Mouse (Mus musculus) MEL (cell line): Measurements from ENCODE around the gene Ppp1r3g. TPM values are rescaled to one million over a fixed set of nuclear protein-coding genes. Genes with fewer than 3 reads are reported as not detected.
A peak's percentile ranks its signal among the peaks of the same experiment; 100 is the strongest.

Source experiments
- DNase-seq: peaks from one replicate; pipeline ENCODE4 v3.0.0; 2011; ENCODE audit warnings: low read depth, low spot score
- H3K27ac ChIP-seq: 2 replicates; pipeline ENCODE4 v1.5.1; 2012; ENCODE audit warnings: low read depth, mild to moderate bottlenecking, control low read depth, low read length, moderate library complexity; ENCODE audit not compliant: control insufficient read depth
- H3K27me3 ChIP-seq, 2 experiments: fragments of 150-350 bp in 1 of 2; sonication (generic) in 1 of 2; 2 replicates each; pipeline ENCODE4 v1.6.1; 2012; ENCODE audit warnings: low read length in 2 of 2, mild to moderate bottlenecking in 2 of 2, improper control_type of control experiment in 1 of 2, moderate library complexity in 1 of 2; ENCODE audit not compliant: insufficient read depth in 2 of 2, control insufficient read depth in 1 of 2
- H3K36me3 ChIP-seq, 2 experiments: 2 replicates each; pipeline ENCODE4 v1.6.1; 2012 to 2014; ENCODE audit warnings: low read length in 2 of 2, improper control_type of control experiment in 1 of 2, inconsistent platforms in 1 of 2, mild to moderate bottlenecking in 1 of 2; ENCODE audit not compliant: insufficient read depth in 2 of 2, control insufficient read depth in 1 of 2
- H3K4me1 ChIP-seq, 2 experiments: fragments of 150-350 bp in 1 of 2; sonication (generic) in 1 of 2; 2 replicates each; pipeline ENCODE4 v1.6.1; 2012; ENCODE audit warnings: low read length in 2 of 2, improper control_type of control experiment in 1 of 2, mild to moderate bottlenecking in 1 of 2; ENCODE audit not compliant: insufficient read depth in 2 of 2, control insufficient read depth in 1 of 2
- H3K4me3 ChIP-seq, 2 experiments: fragments of 150-350 bp in 1 of 2; sonication (generic) in 1 of 2; 2 replicates each; pipeline ENCODE4 v1.5.1; 2012; ENCODE audit warnings: low read depth in 2 of 2, low read length in 2 of 2, mild to moderate bottlenecking in 2 of 2, moderate library complexity in 2 of 2, control low read depth in 1 of 2, improper control_type of control experiment in 1 of 2; ENCODE audit not compliant: control insufficient read depth in 1 of 2, insufficient read depth in 1 of 2
- H3K79me2 ChIP-seq: 2 replicates; pipeline ENCODE4 v1.6.1; 2012; ENCODE audit warnings: mild to moderate bottlenecking, low read length, moderate library complexity; ENCODE audit not compliant: control insufficient read depth, poor library complexity, insufficient read depth
- H3K9ac ChIP-seq: 2 replicates; pipeline ENCODE4 v1.6.1; 2012; ENCODE audit warnings: low read depth, mild to moderate bottlenecking, control low read depth, low read length, moderate library complexity; ENCODE audit not compliant: control insufficient read depth, poor library complexity, severe bottlenecking
- H3K9me3 ChIP-seq: fragments of 150-350 bp; sonication (generic); replicated peaks from 2 replicates; pipeline ENCODE4 v1.6.1; 2012; ENCODE audit warnings: mild to moderate bottlenecking, low read length, improper control_type of control experiment, moderate library complexity; ENCODE audit not compliant: insufficient read depth
- E2F4 ChIP-seq: IDR thresholded peaks from 2 replicates; pipeline ENCODE4 v1.6.1; 2011; ENCODE audit warnings: low read depth, low read length, improper control_type of control experiment, borderline replicate concordance
- GATA1 ChIP-seq: IDR thresholded peaks from 2 replicates; pipeline ENCODE4 v1.6.1; 2011; ENCODE audit warnings: low read depth, low read length, improper control_type of control experiment
- NRF1 ChIP-seq: IDR thresholded peaks from 2 replicates; pipeline ENCODE4 v1.6.1; 2014; ENCODE audit warnings: low read depth, mild to moderate bottlenecking, inconsistent platforms, low read length, improper control_type of control experiment, moderate library complexity; ENCODE audit not compliant: poor library complexity, insufficient read depth, severe bottlenecking
- POLR2A ChIP-seq, 2 experiments: IDR thresholded peaks; 2 replicates each; pipeline ENCODE4 v1.6.1; 2011 to 2012; ENCODE audit warnings: low read length in 2 of 2, mild to moderate bottlenecking in 2 of 2, control low read depth in 1 of 2, improper control_type of control experiment in 1 of 2, low read depth in 1 of 2, moderate library complexity in 1 of 2; ENCODE audit not compliant: control insufficient read depth in 1 of 2, insufficient read depth in 1 of 2, poor library complexity in 1 of 2
- POLR2AphosphoS5 ChIP-seq: IDR thresholded peaks from 2 replicates; pipeline ENCODE4 v1.6.1; 2012; ENCODE audit warnings: low read depth, borderline replicate concordance, mild to moderate bottlenecking, inconsistent platforms, low read length, moderate library complexity, mixed read lengths
- RCOR1 ChIP-seq: IDR thresholded peaks from 2 replicates; pipeline ENCODE4 v1.6.1; 2012; ENCODE audit warnings: low read depth, mild to moderate bottlenecking, inconsistent platforms, low read length, improper control_type of control experiment
- ZNF384 ChIP-seq: IDR thresholded peaks from 2 replicates; pipeline ENCODE4 v1.6.1; 2012; ENCODE audit warnings: low read depth, mild to moderate bottlenecking, inconsistent platforms, low read length, improper control_type of control experiment
- polyA plus RNA-seq, 2 experiments: library from polyadenylated mRNA; stranded (reverse) in 1 of 2; unstranded in 1 of 2; fragments of >175 nt in 1 of 2; fragments of >200 nt in 1 of 2; gene quantifications; 2 replicates each; pipeline versions ENCODE4 v1.2.1 to v1.2.4; 2012; ENCODE audit warnings: low replicate concordance in 2 of 2, low read depth in 1 of 2; ENCODE audit not compliant: insufficient read length in 2 of 2, insufficient read depth in 1 of 2, missing spikeins in 1 of 2
- total RNA-seq: library from RNA; depleted of rRNA; stranded (reverse); fragments of 300-350 nt; gene quantifications from 2 replicates; pipeline ENCODE4 v1.2.3, GENCODE M21; 2012

Ppp1r3g gene
- total and polyA plus RNA-seq, 3 experiments, result not detected

GRCm38 (mm10) chr13:35937991-35938390 is 20.6 kb upstream of the Ppp1r3g start:
- no peaks in the 10 kb centered on the region for H3K9me3 ChIP-seq
- no peaks in the 10 kb centered on the region; a peak in 2 of 4 replicates for H3K4me1 ChIP-seq
- H3K4me3 ChIP-seq, result no peak overlapping the region
- no peak overlapping the region for H3K27ac ChIP-seq
- no peaks in the 10 kb centered on the region for H3K79me2 ChIP-seq
- peaks cover 0 to 2% of the 10 kb centered on the region in 2 experiments; a peak in 1 of 4 replicates for H3K36me3 ChIP-seq
- TF ChIP-seq E2F4, result no peak
- no peak for TF ChIP-seq RCOR1
- TF ChIP-seq, all 39 proteins: peak for 0
- no peaks in the 10 kb centered on the region; a peak in 1 of 4 replicates for H3K27me3 ChIP-seq
- no peak overlapping the region for H3K9ac ChIP-seq
- DNase-seq, result no peak

- Histone ChIP-seq H3K4me3 (no peak overlapping the region), H3K36me3 (peaks cover 0 to 2% of the 10 kb centered on the region in 2 experiments; a peak in 1 of 4 replicates), H3K79me2 (no peaks in the 10 kb centered on the region), H3K9me3 (no peaks in the 10 kb centered on the region), H3K4me1 (no peaks in the 10 kb centered on the region; a peak in 2 of 4 replicates)
- TF ChIP-seq POLR2A (IDR thresholded peaks at IDR 0.05; ENCODE audit: control insufficient read depth in 1 of 2, insufficient read depth in 1 of 2, low read depth in 1 of 2, low read length in 2 of 2, poor library complexity in 1 of 2) (no peak), ZNF384 (peak; percentile 43; the same call in 1 of the 2 replicates)
- TF ChIP-seq, all 39 proteins: peak for 1
- no peak overlapping the region for H3K9ac ChIP-seq
- DNase-seq, result no peak
- H3K27ac ChIP-seq, result no peak overlapping the region
- H3K27me3 ChIP-seq, result no peaks in the 10 kb centered on the region; a peak in 1 of 4 replicates
Observed at GRCm38 (mm10) chr13:35939871-35940665, 18.6 kb upstream of the Ppp1r3g start.

- Histone ChIP-seq H3K27me3 (no peaks in the 10 kb centered on the region; a peak in 1 of 4 replicates), H3K79me2 (no peaks in the 10 kb centered on the region), H3K27ac (no peak overlapping the region), H3K36me3 (peaks cover 0 to 2% of the 10 kb centered on the region in 2 experiments; a peak in 1 of 4 replicates), H3K9me3 (no peaks in the 10 kb centered on the region), H3K4me1 (no peaks in the 10 kb centered on the region; a peak in 2 of 4 replicates), H3K9ac (no peak overlapping the region), H3K4me3 (no peak overlapping the region)
- peak; percentile 61 for DNase-seq
- TF ChIP-seq NRF1 (no peak), ZNF384 (peak; percentile 60), POLR2AphosphoS5 (no peak), GATA1 (peak; percentile 30; the same call in 1 of the 2 replicates)
Observed at GRCm38 (mm10) chr13:35940934-35941333, 17.7 kb upstream of the Ppp1r3g start.
